Comparison of ENCODE assay signal across 22 mouse cellular contexts in genomic region chr11:25684731-25685130, GRCm38 (mm10).
DNase-seq lines count a peak whose midpoint lies in the region; ATAC-seq lines count a peak whose summit lies in the region.
"Had no signal": no experiment of that assay in that cellular context is flagged by ENCODE, and none has a peak within 500 bp of the region (broad histone marks: within the 10 kb centered on the region; RNA-seq: fewer than 3 reads in every experiment).

No protein-coding gene starts in this region.

- no peaks in the 10 kb centered on the region for H3K36me3 ChIP-seq in forebrain, embryonic 14.5 days (ENCODE audit: control insufficient read depth, insufficient read depth, low read length)
- no peaks in the 10 kb centered on the region for H3K36me3 ChIP-seq in forebrain, embryonic 11.5 days (ENCODE audit: control insufficient read depth, insufficient read depth, low read length)
- H3K36me3 ChIP-seq: heart, embryonic 13.5 days; hindbrain, embryonic 13.5 days; limb, embryonic 13.5 days; lung, embryonic 15.5 days; neural tube, embryonic 12.5 days had no signal

- ATAC-seq in forebrain, embryonic 14.5 days = no peak
- no peak for ATAC-seq in forebrain, embryonic 11.5 days (replicated peaks; ENCODE audit: low FRiP score)

- no peak overlapping the region for H3K4me3 ChIP-seq in forebrain, embryonic 14.5 days (ENCODE audit: low read depth, low read length)
- H3K4me3 ChIP-seq in forebrain, embryonic 11.5 days (ENCODE audit: low read depth, low read length) = no peak overlapping the region
- H3K4me3 ChIP-seq: heart, embryonic 13.5 days; hindbrain, embryonic 13.5 days; limb, embryonic 13.5 days; lung, embryonic 15.5 days; neural tube, embryonic 12.5 days had no signal

- H3K4me2 ChIP-seq in forebrain, embryonic 14.5 days (ENCODE audit: low read length) = no peak overlapping the region
- no peak overlapping the region for H3K4me2 ChIP-seq in forebrain, embryonic 11.5 days (ENCODE audit: low read depth, low read length, severe bottlenecking)
- H3K4me2 ChIP-seq: heart, embryonic 13.5 days; hindbrain, embryonic 13.5 days; limb, embryonic 13.5 days; lung, embryonic 15.5 days; midbrain, embryonic 11.5 days; neural tube, embryonic 12.5 days had no signal

- 82% methylated on average over 4 of the region's 4 CpGs for WGBS in forebrain, embryonic 14.5 days
- WGBS in forebrain, embryonic 11.5 days = 92% methylated on average over 4 of the region's 4 CpGs

- peak; percentile 30 for DNase-seq in forebrain, embryonic 14.5 days (ENCODE audit: low spot score)
- DNase-seq in forebrain, embryonic 11.5 days (ENCODE audit: low spot score) = no peak
- peak; percentile 38 to 60 for DNase-seq in right cerebral cortex, postnatal 10 days (ENCODE audit: low spot score in 2 of 2)
- no peak for DNase-seq in right cerebral cortex, adult 2 months (ENCODE audit: low spot score in 2 of 2)
- peak; percentile 39 for DNase-seq in layer of hippocampus, adult 9-10 months (ENCODE audit: low spot score)
- no peak for DNase-seq in liver
- DNase-seq in lung, postnatal 14 days = no peak
- DNase-seq: adrenal gland, adult 8-10 months; cerebellum, adult 18-20 months; heart, adult 11 months; kidney, adult 8-10 months; kidney, postnatal 25 days; thymus, postnatal 14 days had no signal

- no peaks in the 10 kb centered on the region for H3K9me3 ChIP-seq in forebrain, embryonic 14.5 days (replicated peaks; ENCODE audit: control insufficient read depth, low read length)
- no peaks in the 10 kb centered on the region for H3K9me3 ChIP-seq in forebrain, embryonic 11.5 days (ENCODE audit: control insufficient read depth, low read length)
- H3K9me3 ChIP-seq: heart, embryonic 13.5 days; hindbrain, embryonic 13.5 days; limb, embryonic 13.5 days; lung, embryonic 15.5 days; neural tube, embryonic 12.5 days had no signal

- no peak overlapping the region for H3K27ac ChIP-seq in forebrain, embryonic 14.5 days (ENCODE audit: low read depth, low read length)
- H3K27ac ChIP-seq in forebrain, embryonic 11.5 days (ENCODE audit: low read depth, low read length) = no peak overlapping the region
- H3K27ac ChIP-seq: heart, embryonic 13.5 days; hindbrain, embryonic 13.5 days; limb, embryonic 13.5 days; liver, embryonic 14.5 days; lung, embryonic 15.5 days; macrophage; neural tube, embryonic 12.5 days; stomach, postnatal 0 days had no signal

- H3K4me1 ChIP-seq in forebrain, embryonic 14.5 days (ENCODE audit: control insufficient read depth, insufficient read depth, low read length) = no peaks in the 10 kb centered on the region
- H3K4me1 ChIP-seq in forebrain, embryonic 11.5 days (replicated peaks; ENCODE audit: control insufficient read depth, insufficient read depth, low read length) = no peaks in the 10 kb centered on the region
- H3K4me1 ChIP-seq: heart, embryonic 13.5 days; hindbrain, embryonic 13.5 days; lung, embryonic 15.5 days; neural tube, embryonic 12.5 days had no signal

- H3K9ac ChIP-seq in forebrain, embryonic 14.5 days (ENCODE audit: low read length) = no peak overlapping the region
- no peak overlapping the region for H3K9ac ChIP-seq in forebrain, embryonic 11.5 days (ENCODE audit: low read length)
- H3K9ac ChIP-seq: heart, embryonic 13.5 days; hindbrain, embryonic 13.5 days; limb, embryonic 13.5 days; liver, embryonic 14.5 days; lung, embryonic 15.5 days; neural tube, embryonic 12.5 days had no signal

- H3K27me3 ChIP-seq in forebrain, embryonic 14.5 days (replicated peaks; ENCODE audit: control insufficient read depth, insufficient read depth, low read length) = no peaks in the 10 kb centered on the region
- H3K27me3 ChIP-seq in forebrain, embryonic 11.5 days (ENCODE audit: control insufficient read depth, insufficient read depth, low read length) = no peaks in the 10 kb centered on the region
- H3K27me3 ChIP-seq: heart, embryonic 13.5 days; hindbrain, embryonic 13.5 days; limb, embryonic 13.5 days; lung, embryonic 15.5 days; neural tube, embryonic 12.5 days had no signal

Comparison
In these comparisons a context has a peak if more than half of its experiments do, and no peak if none do; other contexts are left out.
1. DNase-seq: peak in forebrain, embryonic 14.5 days (single experiment), right cerebral cortex, postnatal 10 days (2 of 2) and layer of hippocampus, adult 9-10 months (single experiment); none in forebrain, embryonic 11.5 days (single experiment), right cerebral cortex, adult 2 months (0 of 2), liver (single experiment) and lung, postnatal 14 days (single experiment).